Mouse (Mus musculus): ENCODE data around the gene Med22. TPM values are rescaled to one million over a fixed set of nuclear protein-coding genes. Genes with fewer than 3 reads are reported as not detected.

Gene Med22
- polyA plus RNA-seq, 1 experiment = 44.1 TPM

GRCm38 (mm10) chr2:26920190-26920855 lies 9.8 kb upstream of the Med22 start:
- Histone ChIP-seq H3K27ac (ENCODE audit: insufficient read depth, low read length) (no peak overlapping the region), H3K4me1 (ENCODE audit: control insufficient read depth, insufficient read depth, low read length) (peaks cover 9% of the 10 kb centered on the region), H3K4me3 (ENCODE audit: insufficient read depth, low read length) (no peak overlapping the region)
- TF ChIP-seq CTCF (IDR thresholded peaks at IDR 0.05; ENCODE audit: extremely low read depth, insufficient read depth, low read length) (no peak), POLR2A (IDR thresholded peaks at IDR 0.05; ENCODE audit: extremely low read depth, insufficient read depth, low read length) (no peak)

- Histone ChIP-seq H3K4me3 (ENCODE audit: insufficient read depth, low read length) (no peak overlapping the region), H3K27ac (ENCODE audit: insufficient read depth, low read length) (no peak overlapping the region), H3K4me1 (ENCODE audit: control insufficient read depth, insufficient read depth, low read length) (peaks cover 9% of the 10 kb centered on the region)
- TF ChIP-seq CTCF (IDR thresholded peaks at IDR 0.05; ENCODE audit: extremely low read depth, insufficient read depth, low read length) (no peak), POLR2A (IDR thresholded peaks at IDR 0.05; ENCODE audit: extremely low read depth, insufficient read depth, low read length) (no peak)
Measured at GRCm38 (mm10) chr2:26919684-26920083, 9.2 kb upstream of the Med22 start.

GRCm38 (mm10) chr2:26916738-26917137 lies 6.3 kb upstream of the Med22 start:
- TF ChIP-seq CTCF (IDR thresholded peaks at IDR 0.05; ENCODE audit: extremely low read depth, insufficient read depth, low read length) (no peak), POLR2A (IDR thresholded peaks at IDR 0.05; ENCODE audit: extremely low read depth, insufficient read depth, low read length) (no peak)
- Histone ChIP-seq H3K27ac (ENCODE audit: insufficient read depth, low read length) (no peak overlapping the region), H3K4me3 (ENCODE audit: insufficient read depth, low read length) (peak overlapping the region; percentile 59), H3K4me1 (ENCODE audit: control insufficient read depth, insufficient read depth, low read length) (peaks cover 9% of the 10 kb centered on the region)

GRCm38 (mm10) chr2:26915927-26916728 lies 5.7 kb upstream of the Med22 start, which contains the start of the genes Surf2 and Surf1:
Surf2 (plus strand) TSS chr2:26916367.
Surf1 (minus strand) TSS chr2:26916530.
- peak within 1 kb of the TSS; percentile 59 for H3K4me3 ChIP-seq (ENCODE audit: insufficient read depth, low read length)
- H3K4me1 ChIP-seq (ENCODE audit: control insufficient read depth, insufficient read depth, low read length) = peaks cover 9% of the 10 kb centered on the region
- no peak for TF ChIP-seq CTCF (IDR thresholded peaks at IDR 0.05; ENCODE audit: extremely low read depth, insufficient read depth, low read length)
- peak; percentile 90 for TF ChIP-seq POLR2A (IDR thresholded peaks at IDR 0.05; ENCODE audit: extremely low read depth, insufficient read depth, low read length)
- 0 out of 2 replicates have a peak within 1 kb of the TSS, but pooled peaks have one; percentile 17 for H3K27ac ChIP-seq (ENCODE audit: insufficient read depth, low read length)

- no peak for TF ChIP-seq CTCF (IDR thresholded peaks at IDR 0.05; ENCODE audit: extremely low read depth, insufficient read depth, low read length)
- no peak for TF ChIP-seq POLR2A (IDR thresholded peaks at IDR 0.05; ENCODE audit: extremely low read depth, insufficient read depth, low read length)
- Histone ChIP-seq H3K4me1 (ENCODE audit: control insufficient read depth, insufficient read depth, low read length) (peaks cover 9% of the 10 kb centered on the region), H3K27ac (ENCODE audit: insufficient read depth, low read length) (no peak overlapping the region), H3K4me3 (ENCODE audit: insufficient read depth, low read length) (no peak overlapping the region)
Measured at GRCm38 (mm10) chr2:26914148-26914941, 3.9 kb upstream of the Med22 start.

- Histone ChIP-seq H3K27ac (ENCODE audit: insufficient read depth, low read length) (no peak overlapping the region), H3K4me1 (ENCODE audit: control insufficient read depth, insufficient read depth, low read length) (peaks cover 12% of the 10 kb centered on the region), H3K4me3 (ENCODE audit: insufficient read depth, low read length) (no peak overlapping the region)
- TF ChIP-seq CTCF (IDR thresholded peaks at IDR 0.05; ENCODE audit: extremely low read depth, insufficient read depth, low read length) (no peak), POLR2A (IDR thresholded peaks at IDR 0.05; ENCODE audit: extremely low read depth, insufficient read depth, low read length) (0 out of 2 replicates have a peak, but pooled peaks have one; percentile 6)
Measured at GRCm38 (mm10) chr2:26913416-26914147, 3.1 kb upstream of the Med22 start.

GRCm38 (mm10) chr2:26912253-26912770 lies 1.8 kb upstream of the Med22 start:
- Histone ChIP-seq H3K4me1 (ENCODE audit: control insufficient read depth, insufficient read depth, low read length) (peaks cover 6% of the 10 kb centered on the region), H3K27ac (ENCODE audit: insufficient read depth, low read length) (no peak overlapping the region), H3K4me3 (ENCODE audit: insufficient read depth, low read length) (no peak overlapping the region; the same call in 1 of the 2 replicates)
- TF ChIP-seq POLR2A (IDR thresholded peaks at IDR 0.05; ENCODE audit: extremely low read depth, insufficient read depth, low read length) (no peak), CTCF (IDR thresholded peaks at IDR 0.05; ENCODE audit: extremely low read depth, insufficient read depth, low read length) (no peak)

- Histone ChIP-seq H3K4me1 (ENCODE audit: control insufficient read depth, insufficient read depth, low read length) (peaks cover 4% of the 10 kb centered on the region; the same call in 1 of the 2 replicates), H3K27ac (ENCODE audit: insufficient read depth, low read length) (peak overlapping the region; percentile 78), H3K4me3 (ENCODE audit: insufficient read depth, low read length) (peak overlapping the region; percentile 88)
- TF ChIP-seq CTCF (IDR thresholded peaks at IDR 0.05; ENCODE audit: extremely low read depth, insufficient read depth, low read length) (no peak), POLR2A (IDR thresholded peaks at IDR 0.05; ENCODE audit: extremely low read depth, insufficient read depth, low read length) (peak; percentile 21; the same call in 1 of the 2 replicates)
Measured at GRCm38 (mm10) chr2:26910994-26911765, 703 bp upstream of the Med22 start.

Data from cortical plate, adult 2 months (tissue).